Mouse (Mus musculus) cerebellum, adult 18-20 months (tissue): ENCODE data around the gene Sh3pxd2b.

Experiments used
- DNase-seq, 2 experiments: peaks; one replicate each; pipeline ENCODE4 v3.0.0; 2021

Gene Sh3pxd2b

DNA sequence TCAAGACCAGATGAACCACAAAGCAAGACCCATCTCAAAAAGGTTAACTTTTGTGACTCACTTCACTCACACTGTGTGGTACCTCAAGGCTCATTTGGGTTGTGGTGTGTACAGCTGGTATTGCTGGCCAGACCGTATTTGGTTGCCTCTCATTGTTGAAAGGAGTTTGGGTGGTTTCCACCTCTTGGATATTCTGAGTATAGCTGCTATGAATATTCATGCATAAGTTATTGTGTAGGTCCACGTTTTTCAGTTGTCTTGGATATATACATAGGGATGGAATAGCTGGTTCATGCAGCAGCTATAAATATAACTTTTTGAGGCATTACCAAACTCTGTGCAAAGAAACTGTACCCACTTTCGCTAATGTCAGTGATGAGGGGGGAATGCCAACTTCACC is 95.0 kb downstream of the Sh3pxd2b start:
- DNase-seq, result no peak

DNA sequence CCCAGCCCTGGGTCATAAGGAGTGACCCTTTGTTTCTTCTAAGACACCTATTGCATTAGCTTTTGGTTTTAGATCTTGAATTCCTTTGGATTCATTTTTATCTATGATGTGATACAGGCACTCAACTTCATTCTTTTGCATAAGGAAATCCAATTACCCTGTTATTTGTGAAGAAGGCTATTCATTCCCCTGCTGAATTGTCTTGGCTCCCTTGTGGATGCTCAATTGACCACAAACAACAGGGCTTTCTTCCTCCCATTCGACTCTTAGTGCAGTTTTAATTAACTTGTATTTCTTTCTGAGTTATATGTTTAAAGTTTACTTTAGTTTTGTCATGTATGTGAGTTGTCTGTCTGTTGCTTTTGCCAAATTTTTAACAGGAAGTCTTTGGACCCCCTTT is 96.6 kb downstream of the Sh3pxd2b start:
- DNase-seq, result no peak

DNA sequence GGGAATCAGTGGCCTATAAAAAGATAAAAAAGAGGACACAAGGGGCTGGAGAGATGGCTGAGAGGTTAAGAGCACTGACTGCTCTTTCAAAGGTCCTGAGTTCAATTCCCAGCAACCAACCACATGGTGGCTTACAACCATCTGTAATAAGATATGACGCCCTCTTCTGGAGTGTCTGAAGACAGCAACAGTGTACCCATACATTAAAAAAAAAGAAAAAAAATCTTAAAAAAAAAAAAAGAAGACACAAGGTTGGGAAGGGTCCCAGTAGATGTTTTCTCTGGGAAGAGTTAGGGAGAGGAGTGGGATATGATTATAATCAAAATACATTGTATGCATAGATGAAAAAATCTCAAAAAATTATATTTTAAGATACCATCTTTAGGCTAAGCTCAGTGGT is 97.5 kb downstream of the Sh3pxd2b start:
- DNase-seq, result no peak

DNA sequence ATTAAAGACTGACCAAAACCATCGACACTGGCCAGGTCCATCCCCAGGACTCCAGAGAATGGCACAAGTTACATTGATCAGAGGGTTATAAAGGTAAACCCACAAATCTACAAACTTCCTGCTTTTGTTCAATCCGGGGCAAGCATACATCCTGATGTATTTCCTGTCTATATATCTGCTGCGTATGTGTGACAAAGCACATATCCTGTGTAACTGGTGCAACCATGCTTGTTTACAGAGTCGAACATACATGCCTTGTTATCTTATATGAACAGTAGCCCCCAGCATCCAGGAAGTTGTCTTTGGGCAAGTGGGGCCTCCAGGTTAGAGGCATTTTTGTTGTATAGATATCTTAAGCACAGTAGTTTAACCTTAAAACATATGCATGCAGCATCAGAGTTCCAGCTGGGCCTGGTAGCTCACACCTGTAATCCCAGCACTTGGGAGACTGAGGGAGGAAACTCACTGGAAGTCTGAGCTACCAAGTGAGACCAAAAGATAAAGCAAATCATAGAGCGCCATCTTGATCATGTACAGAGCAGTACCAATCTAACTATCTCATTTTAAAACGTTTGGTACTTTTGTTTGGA is 98.1 kb downstream of the Sh3pxd2b start:
- DNase-seq, result no peak

DNA sequence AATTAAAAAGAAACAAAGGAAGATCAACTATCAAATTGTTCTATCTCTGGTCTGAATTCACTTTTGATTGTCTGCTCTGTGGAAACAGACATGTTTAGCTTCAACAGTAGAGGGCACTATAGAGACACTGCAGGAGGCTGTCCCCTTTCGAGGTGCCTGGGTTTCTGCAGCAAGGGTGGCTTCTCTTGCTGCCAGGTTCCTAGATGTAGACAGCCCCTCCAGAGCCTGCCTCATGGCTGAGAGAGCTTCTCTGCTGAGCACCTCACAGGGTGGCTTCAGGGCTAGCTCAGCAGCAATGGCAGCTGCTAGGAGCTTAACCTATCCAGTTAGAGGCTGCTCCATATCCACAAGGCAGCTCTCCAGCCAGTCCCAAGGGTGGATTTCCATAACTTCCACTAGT is 102.6 kb downstream of the Sh3pxd2b start:
- DNase-seq, result peak; percentile 69 to 74

DNA sequence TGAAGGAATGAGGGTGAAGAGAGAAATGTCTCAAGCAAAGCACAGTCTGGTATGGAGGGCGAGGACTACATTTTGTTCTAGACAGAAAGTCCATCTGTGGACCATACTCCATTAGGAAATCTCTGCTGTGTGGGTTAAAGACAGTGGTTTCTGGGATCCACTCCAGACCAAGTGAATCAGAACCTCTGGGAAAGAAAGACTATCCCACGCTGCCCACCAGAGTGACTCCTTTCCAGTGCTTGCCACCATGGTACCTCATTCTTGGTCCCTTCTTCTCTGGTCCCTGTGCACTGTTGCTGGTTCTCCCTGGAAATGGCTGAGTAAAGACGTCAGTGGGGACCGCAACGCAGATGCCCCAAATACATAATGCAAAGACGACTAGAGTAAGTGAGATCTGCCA is 103.7 kb downstream of the Sh3pxd2b start:
- DNase-seq, result no peak

DNA sequence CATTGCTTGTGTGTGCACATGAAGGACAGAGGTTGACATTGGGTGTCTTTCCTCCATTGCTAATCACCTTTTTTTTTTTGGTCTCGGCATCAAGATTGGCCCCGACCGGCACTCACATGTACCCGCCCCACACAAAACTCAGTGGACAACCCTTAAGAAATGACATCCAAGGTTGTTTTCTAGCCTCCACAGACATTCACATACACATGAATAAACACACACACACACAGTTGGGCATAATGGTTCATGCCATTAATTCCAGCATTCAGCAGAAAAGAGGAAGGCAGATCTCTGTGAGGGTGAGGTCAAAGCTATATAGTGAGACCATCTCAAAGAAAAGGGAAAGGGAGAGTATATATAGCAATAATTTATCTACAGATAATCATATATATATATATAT is 105.1 kb downstream of the Sh3pxd2b start:
- DNase-seq, result no peak

DNA sequence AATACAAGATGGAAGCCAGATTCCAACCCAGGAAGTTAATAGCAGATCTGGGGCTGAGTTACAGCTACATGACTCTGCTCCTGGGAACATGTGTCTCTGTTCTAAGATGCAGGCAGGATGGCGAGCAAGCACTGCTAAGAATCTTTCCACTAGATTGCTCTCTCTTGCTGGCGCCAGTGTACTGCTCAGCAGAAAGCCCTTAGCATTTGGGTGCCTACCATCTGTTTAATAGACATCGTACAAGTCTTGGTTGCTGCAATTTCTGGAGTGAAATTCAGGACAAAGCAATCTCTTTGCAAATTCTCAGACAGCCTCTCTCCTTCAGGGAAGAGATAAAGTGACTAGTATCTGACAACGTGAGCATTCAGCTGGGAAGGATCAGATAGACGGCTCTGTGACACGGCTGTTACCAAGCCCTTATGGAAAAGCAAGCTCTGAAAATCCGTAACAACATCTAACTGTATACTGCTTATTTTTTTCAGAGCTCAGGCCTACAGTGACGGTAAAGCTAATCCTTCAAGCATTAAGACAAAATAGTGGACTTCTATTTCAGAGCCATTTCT is 105.8 kb downstream of the Sh3pxd2b start:
- DNase-seq, result peak; percentile 37

DNA sequence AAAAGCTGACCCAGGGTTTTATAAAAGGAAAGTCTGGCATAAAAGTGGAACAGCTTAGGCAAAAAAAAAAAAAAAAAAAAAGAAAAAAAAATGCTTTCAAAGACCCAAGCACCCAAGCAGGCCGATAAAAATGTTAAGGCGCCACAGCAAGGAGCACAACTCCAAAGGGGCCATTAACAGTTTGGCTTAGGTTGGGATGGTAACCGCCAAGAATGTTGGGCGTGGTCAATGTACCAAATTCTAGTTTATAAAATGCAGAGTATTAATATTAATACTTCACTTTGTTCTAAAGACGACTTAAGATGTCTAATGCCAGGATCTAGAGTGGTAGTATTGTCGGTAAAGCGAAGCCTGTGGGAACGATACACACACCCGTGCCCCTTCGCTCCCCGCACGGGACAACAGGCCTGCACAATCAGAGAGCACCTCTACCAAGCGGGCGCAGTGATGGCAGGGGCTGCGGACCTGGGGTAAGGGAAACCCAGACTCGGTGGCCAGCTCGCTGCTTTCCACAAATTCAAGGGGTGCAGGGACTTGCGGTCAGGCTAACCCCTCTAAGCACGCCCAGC is 106.7 kb downstream of the Sh3pxd2b start:
- no peak for DNase-seq

DNA sequence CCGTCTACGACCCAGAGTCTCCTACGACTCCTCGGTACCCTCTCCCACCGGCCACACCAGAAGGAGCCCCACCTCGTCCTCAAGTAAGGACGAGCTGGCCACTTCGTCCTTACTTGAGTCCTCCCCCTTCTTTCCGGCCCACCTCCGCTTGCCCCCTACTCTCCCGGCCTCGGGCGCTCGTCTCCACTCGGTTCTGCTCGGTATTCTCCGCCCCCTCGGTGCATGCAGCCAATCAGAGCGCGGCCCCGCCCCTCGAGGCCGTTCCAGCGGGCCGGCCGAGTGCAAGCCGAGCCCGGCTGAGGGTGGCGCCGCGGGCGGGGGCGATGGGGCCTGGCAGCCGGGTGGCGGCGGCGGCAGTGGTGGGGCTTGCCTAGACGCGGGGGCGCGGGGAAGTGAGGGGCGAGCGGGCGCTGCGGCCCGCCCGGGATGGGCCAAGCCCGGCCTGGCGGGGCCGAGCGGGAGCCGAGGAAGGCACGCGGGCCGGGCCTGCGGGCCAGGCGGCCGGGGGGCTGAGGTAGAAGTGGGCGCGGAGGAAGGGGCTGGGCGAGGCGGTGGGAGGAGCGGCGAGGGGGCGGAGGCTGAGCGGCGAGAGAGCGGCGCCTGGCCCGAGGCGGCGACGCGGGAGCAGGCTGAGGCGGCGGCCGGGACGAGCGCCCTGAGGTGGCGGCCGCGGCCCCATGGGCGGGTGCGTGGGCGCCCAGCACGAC is 107.3 kb downstream of the Sh3pxd2b start, which contains the start of gene Ubtd2:
Gene Ubtd2 (plus strand): TSS at position 571 of the 707 bp plus-strand sequence.
- DNase-seq, result peak; percentile 98 to 99

DNA sequence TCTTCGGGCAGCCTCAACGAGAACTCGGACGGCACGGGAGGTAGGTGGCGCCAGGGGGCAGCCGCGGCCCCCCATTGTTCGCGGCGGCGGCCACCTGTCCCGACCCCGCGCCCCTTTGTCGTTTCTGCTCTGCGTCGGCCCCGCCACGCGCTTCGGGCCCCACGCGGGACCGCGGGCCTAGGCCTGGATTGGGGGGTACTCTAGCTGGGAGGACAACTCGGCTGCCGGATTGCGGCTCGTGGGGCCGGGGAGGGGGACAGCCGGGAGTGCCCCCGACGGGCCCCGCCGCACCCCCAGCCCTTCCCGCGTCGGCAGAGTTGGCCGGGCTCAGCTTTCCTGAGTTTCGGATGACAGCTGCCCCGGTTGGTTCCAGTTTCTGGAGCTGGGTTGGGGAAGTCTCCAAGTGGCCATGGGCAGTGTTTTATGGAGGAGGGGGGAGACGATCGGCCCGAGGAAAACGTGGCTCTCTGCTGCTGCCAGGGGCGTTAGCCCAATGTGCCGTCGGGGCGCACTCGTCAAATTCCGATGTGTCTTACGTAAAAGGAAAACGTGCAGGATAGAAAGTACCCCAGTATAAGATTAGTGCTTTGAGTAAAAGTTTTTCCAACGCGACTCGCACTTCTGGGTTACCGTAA is 108.0 kb downstream of the Sh3pxd2b start:
- DNase-seq, result peak in 1 of 2 experiments; percentile 46

DNA sequence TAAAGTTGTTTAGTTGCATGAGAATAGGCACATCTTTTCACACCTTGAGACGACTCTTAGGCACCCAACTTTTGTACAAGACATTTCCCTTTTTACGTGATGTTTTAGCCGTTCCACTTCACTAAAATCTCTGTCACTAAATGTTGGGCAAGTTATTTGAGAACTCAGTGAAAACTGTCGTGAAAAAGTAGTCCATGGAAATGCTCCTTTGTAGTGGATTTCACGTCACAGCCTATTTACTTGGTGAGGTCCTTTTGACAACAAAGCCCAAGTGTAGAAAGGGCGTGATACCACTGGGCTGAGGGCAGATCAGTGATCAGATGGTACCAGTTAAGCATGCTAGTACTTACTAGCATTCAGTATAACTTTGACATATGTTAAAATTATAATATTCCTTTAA is 108.7 kb downstream of the Sh3pxd2b start:
- DNase-seq, result no peak

DNA sequence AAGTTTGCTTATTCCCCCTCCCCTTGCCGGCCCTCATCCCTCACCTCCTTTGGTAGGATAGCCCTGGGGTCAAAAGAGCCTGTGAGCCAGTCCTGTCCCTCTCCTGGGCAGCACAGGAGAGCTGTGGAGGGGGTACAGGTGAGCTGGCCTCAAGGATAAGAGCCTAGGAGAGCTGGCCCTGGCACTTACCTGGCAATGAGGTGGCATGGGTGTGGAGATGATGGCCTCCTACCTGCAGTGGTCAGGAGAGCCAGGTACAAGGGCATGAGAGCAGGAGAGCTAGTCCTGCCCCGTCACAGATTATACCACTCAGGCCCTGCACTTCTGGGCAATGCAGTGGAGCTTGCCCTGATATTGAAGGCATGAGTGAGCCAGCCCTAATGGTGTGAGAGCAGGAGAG is 116.7 kb downstream of the Sh3pxd2b start:
- DNase-seq, result no peak

DNA sequence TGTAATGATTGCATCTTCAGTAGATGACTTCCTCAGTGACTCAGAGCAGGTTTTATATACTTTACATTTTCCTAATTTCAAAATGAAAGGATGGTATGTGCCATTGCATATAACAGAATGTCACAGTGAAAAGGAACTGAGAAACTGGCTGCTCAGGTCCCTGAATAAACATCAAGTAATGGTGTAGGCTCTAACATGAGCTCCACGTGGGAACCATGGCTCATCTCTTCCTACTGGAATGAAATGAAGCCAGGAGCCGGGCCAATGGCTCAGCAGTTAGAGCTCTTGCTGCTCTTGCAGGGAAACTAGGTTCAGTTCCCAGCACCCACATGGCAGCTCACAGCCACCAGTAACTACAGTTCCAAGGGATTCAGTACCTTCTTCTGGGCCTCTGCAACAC is 124.3 kb downstream of the Sh3pxd2b start:
- no peak for DNase-seq

DNA sequence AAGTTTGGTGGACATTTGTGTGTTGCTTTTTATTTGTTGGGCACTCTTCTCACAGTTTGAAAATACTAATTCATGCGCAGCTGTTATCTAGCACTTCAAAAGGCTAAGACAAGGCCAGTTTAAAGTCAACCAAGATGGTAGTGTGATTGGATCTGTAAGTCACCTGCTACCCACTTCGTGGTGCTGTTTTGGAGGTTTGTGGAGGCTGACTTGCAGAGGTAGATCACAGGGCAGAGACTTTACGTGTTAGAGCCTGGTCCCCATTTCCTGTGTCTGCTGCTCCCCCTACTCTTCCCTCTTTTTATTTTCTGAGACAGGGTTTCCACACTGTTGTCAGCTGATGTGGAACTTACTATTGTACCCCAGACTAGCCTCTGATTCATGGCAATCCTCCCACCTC is 127.1 kb downstream of the Sh3pxd2b start:
- DNase-seq, result no peak

DNA sequence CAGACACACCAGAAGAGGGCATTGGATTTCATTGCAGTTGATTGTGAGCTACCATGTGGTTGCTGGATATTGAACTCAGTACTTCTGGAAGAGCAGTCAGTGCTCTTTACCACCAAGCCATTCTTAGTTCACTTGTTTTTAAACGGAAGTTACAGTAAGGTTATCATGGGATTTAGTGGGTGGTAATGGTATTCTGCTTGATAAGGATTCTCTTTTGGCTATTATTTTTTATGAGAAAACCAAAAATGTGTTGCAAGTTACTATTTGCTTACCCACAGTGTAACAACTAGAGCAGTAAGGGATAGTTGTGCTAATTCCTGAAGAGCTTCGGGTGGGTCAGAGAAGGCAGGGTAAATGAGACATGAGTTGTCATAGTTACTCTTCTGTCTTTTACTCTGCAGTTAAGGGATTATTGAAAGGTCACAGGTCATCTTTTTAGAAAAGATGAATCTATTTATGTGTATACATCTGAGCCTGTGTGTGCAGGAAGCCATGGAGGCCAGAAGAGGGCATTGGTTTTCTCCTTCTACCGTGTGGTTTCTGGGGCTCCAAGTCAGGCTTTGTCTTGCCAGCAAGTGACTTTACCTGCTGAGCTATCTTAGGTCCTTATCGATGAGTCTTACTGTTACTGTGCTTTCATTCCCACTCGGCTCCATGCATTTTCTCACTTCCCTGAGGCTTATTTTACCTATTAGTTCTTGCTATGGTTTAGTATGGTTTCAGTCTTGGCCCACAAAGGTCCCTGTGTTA is 128.0 kb downstream of the Sh3pxd2b start:
- no peak for DNase-seq
